Mouse (Mus musculus) brain, embryonic 14.5 days (tissue): ENCODE measurements around the gene D17Wsu92e. TPM values are rescaled to one million over a fixed set of nuclear protein-coding genes. Genes with fewer than 3 reads are reported as not detected.
A peak's percentile ranks its signal among the peaks of the same experiment; 100 is the strongest.

Source experiments
- DNase-seq: peaks from one replicate; pipeline ENCODE4 v3.0.0-alpha.2; 2011; ENCODE audit warnings: low read depth
- CTCF ChIP-seq: fragments of 200-500 bp; IDR thresholded peaks from 2 replicates; pipeline ENCODE4 v1.5.1; 2012; ENCODE audit warnings: inconsistent platforms, mild to moderate bottlenecking, moderate library complexity, borderline replicate concordance; ENCODE audit not compliant: insufficient read depth, insufficient read length; ENCODE audit errors: extremely low read depth
- POLR2A ChIP-seq: fragments of 200-500 bp; IDR thresholded peaks from 2 replicates; pipeline ENCODE4 v1.6.1; 2012; ENCODE audit warnings: mild to moderate bottlenecking, inconsistent platforms, borderline replicate concordance; ENCODE audit not compliant: poor library complexity, insufficient read depth, insufficient read length, severe bottlenecking; ENCODE audit errors: extremely low read depth
- polyA plus RNA-seq: library from polyadenylated mRNA; depleted of rRNA; stranded (reverse); fragments of >200 nt; gene quantifications from 2 replicates; pipeline ENCODE4 v1.2.3, GENCODE M21; 2012

Gene D17Wsu92e
- polyA plus RNA-seq, 1 experiment: 56.5 TPM

DNA sequence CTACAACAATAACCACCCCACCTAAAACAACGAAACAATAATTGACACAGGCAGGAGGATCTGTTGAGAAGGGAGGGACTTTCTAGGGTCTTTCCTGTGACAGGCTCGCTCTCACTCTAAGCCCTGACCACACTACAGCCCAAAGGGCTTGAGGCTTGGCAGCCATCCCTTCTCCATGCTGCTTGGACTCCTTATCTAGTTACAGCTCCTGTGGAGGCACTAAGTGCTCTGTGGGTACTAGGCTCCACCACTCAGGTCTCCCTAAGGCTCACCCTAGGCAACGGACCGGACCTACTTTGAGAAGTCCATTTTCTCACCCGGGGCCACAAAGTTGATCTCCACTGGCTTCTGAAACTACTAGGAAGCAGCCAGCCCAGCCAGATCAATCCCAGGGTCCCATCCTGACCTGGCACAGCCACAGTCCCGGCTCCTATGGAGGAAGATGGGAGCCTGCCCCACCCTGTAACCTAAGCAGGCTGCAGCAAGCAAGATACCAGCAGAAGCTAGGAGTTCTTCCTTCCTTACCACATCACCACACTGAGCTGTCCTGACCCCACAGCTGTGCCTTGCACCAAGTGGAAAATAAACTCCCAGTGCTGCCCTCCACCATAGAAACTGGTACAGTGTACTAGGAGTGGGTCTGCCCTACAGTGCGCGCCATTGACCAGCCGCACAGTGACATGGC is 41.6 kb downstream of the D17Wsu92e start:
- DNase-seq: no peak
- no peak for TF ChIP-seq POLR2A
- no peak for TF ChIP-seq CTCF

DNA sequence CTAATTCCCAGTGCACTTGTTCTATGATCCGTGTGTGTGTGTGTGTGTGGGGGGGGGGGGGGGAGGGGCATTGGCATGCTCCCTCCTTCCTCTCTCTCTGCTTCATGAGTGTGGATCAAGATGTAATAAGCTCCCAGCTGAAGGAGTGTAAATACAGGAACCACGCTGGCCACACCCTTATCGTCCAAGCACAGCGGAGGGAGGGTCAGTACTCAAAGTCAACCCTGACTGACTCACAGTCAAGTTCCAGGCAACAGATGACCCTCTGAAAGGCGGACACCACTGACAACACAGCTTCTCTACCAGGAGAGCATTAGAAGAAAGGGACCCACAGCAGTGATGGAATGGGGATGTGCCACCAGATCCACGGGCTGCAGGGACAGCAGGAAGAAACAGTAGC is 42.6 kb downstream of the D17Wsu92e start:
- DNase-seq: no peak
- TF ChIP-seq CTCF (no peak), POLR2A (no peak)

DNA sequence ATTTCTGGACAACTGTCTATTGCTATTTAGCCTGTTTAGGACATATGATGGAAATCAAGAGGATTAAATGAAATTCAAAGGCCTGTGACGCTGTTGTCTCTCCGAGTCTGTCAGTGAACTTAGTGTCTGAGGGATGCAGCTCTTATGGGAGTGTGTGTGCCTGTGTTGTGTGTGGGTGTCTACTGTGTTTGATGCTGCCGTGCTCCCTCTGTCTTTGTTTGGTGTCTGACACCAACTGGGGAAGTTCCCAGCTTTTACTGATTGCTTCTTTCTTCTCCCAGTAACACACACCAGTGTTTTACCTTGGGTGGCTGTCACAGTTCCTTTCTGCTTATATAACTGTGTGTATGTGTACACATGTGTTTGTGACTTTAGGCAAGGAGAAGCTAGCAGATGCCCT is 46.2 kb downstream of the D17Wsu92e start:
- TF ChIP-seq CTCF (no peak), POLR2A (no peak)
- no peak for DNase-seq

DNA sequence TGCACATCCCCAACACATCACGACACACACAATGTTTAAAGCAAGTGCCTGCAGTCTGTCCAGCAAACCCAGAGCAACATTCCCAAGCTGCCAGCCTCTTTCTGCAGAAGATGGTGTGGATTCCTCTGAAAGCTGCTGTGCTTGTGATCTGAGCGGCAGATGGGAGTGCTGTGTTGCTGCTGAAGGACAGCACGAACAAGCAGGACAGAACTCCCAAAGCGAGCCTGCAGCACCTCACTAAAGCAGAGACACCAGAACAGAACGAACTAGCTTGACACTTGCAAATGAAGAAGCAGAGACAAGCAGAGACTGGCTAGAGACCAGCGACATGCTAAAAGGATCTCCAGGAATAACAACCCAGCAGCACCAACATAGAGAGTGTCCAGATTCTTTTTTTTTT is 48.8 kb downstream of the D17Wsu92e start:
- no peak for DNase-seq
- TF ChIP-seq POLR2A (no peak), CTCF (no peak)

DNA sequence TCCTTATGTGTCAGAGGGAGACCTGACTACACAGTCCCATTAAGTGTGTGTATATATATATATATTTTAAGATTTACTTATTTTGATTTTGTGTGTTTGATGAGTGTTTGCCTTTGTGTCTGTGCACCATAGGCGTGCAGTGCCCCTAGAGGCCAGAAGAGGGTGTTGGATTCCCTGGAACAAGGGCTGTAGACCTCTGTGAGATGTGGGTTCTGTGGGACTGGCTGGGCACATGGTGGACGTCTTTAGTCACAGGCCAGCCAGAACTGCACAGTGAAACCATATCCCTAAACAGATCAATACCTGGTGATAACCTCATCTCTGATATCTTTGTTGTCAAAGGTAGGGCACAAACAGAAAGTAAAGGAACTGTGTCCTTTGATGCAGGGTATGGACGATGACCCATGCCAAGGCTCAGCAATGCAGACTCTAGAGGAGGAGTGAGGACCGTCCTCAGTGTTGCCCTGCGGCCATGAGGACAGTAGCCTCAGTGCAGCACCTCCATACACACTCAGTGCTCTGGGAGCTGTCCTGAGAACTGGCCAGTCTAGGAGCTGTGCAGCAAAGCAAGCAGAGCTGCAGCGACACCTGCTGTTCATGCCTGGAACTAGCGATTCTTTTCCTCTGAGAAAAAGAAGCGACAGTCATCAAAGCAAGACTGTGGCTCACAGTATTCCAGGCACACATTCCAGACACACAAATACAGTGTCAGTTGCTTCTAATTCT is 51.5 kb downstream of the D17Wsu92e start:
- TF ChIP-seq CTCF (peak; percentile 92), POLR2A (no peak)
- DNase-seq: peak; percentile 72

DNA sequence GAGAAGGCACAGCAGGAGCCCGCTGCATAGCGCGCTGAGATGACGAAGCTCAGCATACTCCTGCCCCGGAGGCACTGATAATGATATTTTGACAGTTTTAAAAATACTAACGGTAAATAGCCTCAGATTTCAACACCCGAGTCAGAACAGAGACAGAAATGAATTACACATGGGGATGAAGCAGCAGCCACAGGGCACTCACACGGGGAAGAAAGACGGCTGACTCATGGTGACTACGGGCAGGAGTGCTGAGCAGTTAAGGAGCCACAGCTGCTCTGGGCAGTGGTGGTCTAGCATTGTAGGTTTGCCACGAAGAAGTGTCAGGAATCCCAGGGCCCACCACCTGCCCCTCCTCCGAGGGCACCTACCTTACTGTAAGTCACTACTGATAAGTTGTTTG is 52.9 kb downstream of the D17Wsu92e start:
- TF ChIP-seq CTCF (no peak), POLR2A (no peak)
- DNase-seq: no peak

DNA sequence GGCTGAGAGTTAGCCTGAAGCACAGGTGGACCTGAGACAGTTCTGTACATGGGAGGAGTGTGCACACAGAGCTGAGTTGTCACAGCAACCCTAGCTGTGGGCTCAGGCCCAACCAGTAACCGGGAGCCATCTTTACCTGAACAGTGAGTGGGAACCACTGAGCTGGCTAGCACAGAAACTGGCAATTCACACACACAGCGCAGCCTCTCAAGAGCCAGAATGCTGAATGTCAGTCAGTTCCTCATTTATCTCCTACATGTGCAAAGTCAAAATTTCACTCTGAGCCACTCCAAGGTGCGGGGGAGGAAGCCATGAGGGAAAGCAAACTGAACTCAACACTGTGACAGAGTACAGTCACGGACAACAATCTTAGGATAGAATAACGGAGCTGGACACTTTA is 53.3 kb downstream of the D17Wsu92e start:
- TF ChIP-seq POLR2A (no peak), CTCF (no peak)
- no peak for DNase-seq

DNA sequence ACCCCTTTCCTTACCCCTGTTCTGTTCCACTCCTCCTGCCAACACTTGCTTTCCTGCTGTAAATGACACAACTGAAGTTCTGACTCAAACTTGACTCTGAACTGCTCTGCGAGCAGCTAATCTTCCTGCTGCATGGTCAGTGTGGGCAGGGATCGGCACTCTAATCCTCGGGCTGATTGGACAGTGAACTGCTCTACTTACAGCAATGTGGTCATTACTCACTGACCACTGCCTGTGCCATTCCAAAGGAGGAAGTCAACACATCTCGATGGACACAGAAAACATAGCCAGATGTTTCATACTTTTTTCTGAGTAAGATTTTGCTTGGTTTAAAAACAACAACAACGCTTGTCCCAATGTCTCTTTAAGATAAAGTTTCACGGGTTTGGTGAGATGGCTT is 55.4 kb downstream of the D17Wsu92e start:
- TF ChIP-seq CTCF (no peak), POLR2A (no peak)
- DNase-seq: no peak

DNA sequence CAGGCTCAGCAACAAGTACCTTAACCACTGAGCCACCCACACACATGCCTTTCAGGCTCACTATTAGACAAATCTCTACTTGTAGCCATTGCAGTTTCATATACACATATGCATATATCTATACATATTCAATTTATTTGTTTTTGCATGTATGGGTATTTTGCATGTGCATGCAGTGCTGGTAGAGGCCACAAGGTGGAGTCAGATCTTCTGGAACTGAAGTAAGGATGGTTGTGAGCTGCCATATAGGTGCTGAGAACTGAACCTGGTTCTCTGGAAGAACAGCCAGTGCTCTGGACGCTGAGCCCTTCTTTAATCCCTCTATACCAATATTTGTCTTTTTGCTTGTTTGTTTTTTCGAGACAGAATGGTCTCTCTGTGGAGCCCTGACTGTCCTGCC is 56.0 kb downstream of the D17Wsu92e start:
- TF ChIP-seq POLR2A (no peak), CTCF (peak; percentile 23; the same call in 1 of the 2 replicates)
- DNase-seq: no peak

DNA sequence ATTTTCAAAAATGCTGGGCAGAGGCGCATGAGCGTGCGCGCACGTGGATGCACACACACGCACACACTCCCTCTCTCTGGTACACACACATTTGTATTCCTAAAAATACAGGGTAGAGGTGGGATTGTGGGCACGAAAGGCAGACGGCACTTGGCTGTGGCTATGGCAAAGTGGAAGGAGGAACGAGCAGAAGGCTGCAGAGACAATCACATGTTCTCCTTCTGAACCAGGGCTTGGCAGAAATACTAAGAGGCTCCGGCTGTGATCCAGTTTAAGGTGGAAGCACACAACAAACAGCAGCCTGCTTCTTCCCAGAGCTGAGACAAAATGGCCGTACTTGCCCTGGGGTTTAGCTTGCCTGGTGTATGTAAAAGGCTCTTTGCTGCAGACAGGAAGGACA is 57.6 kb downstream of the D17Wsu92e start:
- no peak for TF ChIP-seq CTCF
- TF ChIP-seq POLR2A: no peak
- DNase-seq: no peak

DNA sequence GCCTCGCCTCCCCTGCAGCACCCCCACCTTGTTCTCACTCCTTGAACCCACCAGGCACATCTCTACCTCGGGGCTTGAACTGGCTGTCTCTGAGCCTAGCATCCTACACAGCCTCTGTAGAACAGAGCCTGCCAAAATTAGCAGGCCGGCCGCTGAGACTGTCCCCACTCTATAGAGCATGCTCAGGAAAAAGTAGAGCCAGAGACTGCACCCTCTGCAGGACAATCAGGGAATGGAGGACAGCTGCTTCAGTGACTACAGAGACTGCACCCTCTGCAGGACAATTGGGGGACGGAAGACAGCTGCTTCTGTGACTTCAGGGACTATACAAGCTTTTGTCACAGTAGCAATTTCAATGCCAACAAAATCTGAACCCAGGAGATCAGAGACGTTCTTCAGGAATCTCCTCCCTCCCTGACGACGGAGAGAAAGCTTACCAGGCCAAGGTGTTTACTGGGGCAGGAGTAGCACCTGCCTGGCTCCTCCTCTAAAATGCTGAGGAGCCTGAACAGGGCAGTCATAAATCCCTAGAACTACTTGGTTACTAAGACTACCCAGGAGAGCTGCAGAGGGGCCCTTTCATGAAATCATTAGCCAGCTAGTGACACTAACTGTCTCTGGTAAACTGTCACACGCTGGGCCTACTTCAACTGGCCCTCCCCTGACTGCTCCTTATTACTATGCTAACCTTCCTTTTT is 58.7 kb downstream of the D17Wsu92e start:
- peak; percentile 87 for TF ChIP-seq CTCF
- no peak for TF ChIP-seq POLR2A
- DNase-seq: peak; percentile 89

DNA sequence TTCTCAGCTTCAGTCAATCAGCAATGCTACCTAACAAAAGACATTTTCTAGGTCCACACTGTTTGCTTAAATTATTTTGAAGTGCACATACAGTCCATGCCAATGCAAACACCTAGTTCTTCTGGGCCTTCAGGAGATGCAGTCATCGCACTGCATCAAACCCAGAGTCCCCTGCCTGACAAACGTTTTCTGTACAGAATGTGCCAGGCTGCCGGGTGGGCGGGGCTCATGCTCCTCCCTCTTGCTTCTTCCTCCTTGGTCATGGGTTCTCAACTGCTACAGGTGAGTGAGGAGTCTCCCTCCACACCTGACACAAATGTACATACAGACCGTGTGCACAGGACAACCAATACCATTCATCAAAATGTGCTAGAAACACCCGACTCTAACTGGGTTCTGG is 60.3 kb downstream of the D17Wsu92e start:
- no peak for TF ChIP-seq POLR2A
- DNase-seq: no peak
